ENCODE assay signal across 8 mouse cellular contexts in the genomic region with DNA sequence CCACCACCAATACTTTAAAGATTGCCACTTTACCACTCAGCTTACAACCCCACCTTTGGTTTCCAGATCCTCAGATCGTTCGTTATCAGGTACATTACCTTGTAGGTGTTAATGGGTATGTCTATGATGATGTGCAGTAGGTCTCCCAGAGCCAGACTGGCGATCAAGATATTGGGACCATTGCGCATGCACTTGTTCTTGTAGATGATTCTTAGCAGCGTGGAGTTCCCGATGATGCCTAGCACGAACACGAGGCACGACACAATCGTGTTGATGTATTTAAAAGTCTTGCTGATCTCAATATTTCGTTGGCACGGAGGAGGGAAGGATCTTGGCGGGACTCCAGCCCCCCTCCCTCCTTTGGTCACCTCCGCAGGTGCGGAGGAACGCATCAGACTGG. TPM values are rescaled to one million over a fixed set of nuclear protein-coding genes. Genes with fewer than 3 reads are reported as not detected.
A peak's percentile ranks its signal among the peaks of the same experiment; 100 is the strongest.
DNase-seq lines count a peak whose midpoint lies in the region; ATAC-seq lines count a peak whose summit lies in the region.

No protein-coding gene starts in this region.

- peak overlapping the region; percentile 67 for H3K4me3 ChIP-seq in neural tube, embryonic 11.5 days (ENCODE audit: low read depth, low read length)
- H3K4me3 ChIP-seq in neural tube, embryonic 13.5 days: peak overlapping the region; percentile 60

- H3K36me3 ChIP-seq in neural tube, embryonic 11.5 days (ENCODE audit: control insufficient read depth, insufficient read depth, low read length): no peaks in the 10 kb centered on the region
- H3K36me3 ChIP-seq in neural tube, embryonic 13.5 days: no peaks in the 10 kb centered on the region

- peak; percentile 20 for DNase-seq in adrenal gland, postnatal 10 days
- DNase-seq in adrenal gland, adult 2 months: no peak
- no peak for DNase-seq in neural tube, embryonic 11.5 days (ENCODE audit: low spot score)
- DNase-seq in neural tube, embryonic 10.5 days (ENCODE audit: extremely low spot score, low spot score): no peak
- DNase-seq in kidney, postnatal 10 days: peak; percentile 50
- DNase-seq in cerebellum, adult 11-12 months: no peak

- WGBS in neural tube, embryonic 11.5 days: 11% methylated on average over 16 of the region's 16 CpGs
- WGBS in neural tube, embryonic 13.5 days: 7% methylated on average over 16 of the region's 16 CpGs

- peaks cover 5% of the 10 kb centered on the region; the same call in 1 of the 2 replicates for H3K4me1 ChIP-seq in neural tube, embryonic 11.5 days (ENCODE audit: control insufficient read depth, insufficient read depth, low read length)
- peaks cover 13% of the 10 kb centered on the region for H3K4me1 ChIP-seq in neural tube, embryonic 13.5 days (replicated peaks)

- H3K27ac ChIP-seq in neural tube, embryonic 11.5 days (ENCODE audit: low read depth, low read length): peak overlapping the region; percentile 92
- H3K27ac ChIP-seq in neural tube, embryonic 13.5 days (replicated peaks): peak overlapping the region; percentile 84

- H3K9ac ChIP-seq in neural tube, embryonic 11.5 days (ENCODE audit: low read length): peak overlapping the region; percentile 75
- H3K9ac ChIP-seq in neural tube, embryonic 13.5 days: peak overlapping the region; percentile 74

- no peaks in the 10 kb centered on the region for H3K27me3 ChIP-seq in neural tube, embryonic 11.5 days (ENCODE audit: control insufficient read depth, insufficient read depth, low read length)
- H3K27me3 ChIP-seq in neural tube, embryonic 13.5 days: no peaks in the 10 kb centered on the region

- ATAC-seq in neural tube, embryonic 11.5 days (ENCODE audit: insufficient read depth, low FRiP score, low TSS enrichment): no peak
- ATAC-seq in neural tube, embryonic 13.5 days (ENCODE audit: low read depth): no peak
- no peak for ATAC-seq in inflammation-experienced regulatory T-cells, adult 6 months

- peak overlapping the region; percentile 71 for H3K4me2 ChIP-seq in neural tube, embryonic 11.5 days (ENCODE audit: low read depth)
- peak overlapping the region; percentile 98 for H3K4me2 ChIP-seq in neural tube, embryonic 13.5 days

- H3K9me3 ChIP-seq in neural tube, embryonic 11.5 days (ENCODE audit: control insufficient read depth, low read length): no peaks in the 10 kb centered on the region
- H3K9me3 ChIP-seq in neural tube, embryonic 13.5 days: no peaks in the 10 kb centered on the region

RNA-seq across cellular contexts. Expression of a gene that starts 1.3 kb away (rescaled TPM):
- total RNA-seq in adrenal gland, postnatal 10 days (2021): 10 to 100 TPM; 48.5 to 52.9 TPM
- 10 to 100 TPM; 33.2 to 41.3 TPM for total RNA-seq in adrenal gland, adult 2 months (2021)
- polyA plus RNA-seq in adrenal gland, adult 2 months (2012; rRNA removed): 3.6 TPM in 2 replicates
- 160 and 179 TPM in 2 replicates for polyA plus RNA-seq in neural tube, embryonic 11.5 days (2014; fragmentation: Nextera tagmentation; extraction: Ambion mirVana)
- polyA plus RNA-seq in neural tube, embryonic 13.5 days (2015; fragmentation: Nextera tagmentation; extraction: Ambion mirVana): 152 and 160 TPM in 2 replicates
- not detected for polyA plus RNA-seq in inflammation-experienced regulatory T-cells, adult 6 months (2017; shearing (Covaris generic))

Comparison
In these comparisons a context has a peak if more than half of its experiments do, and no peak if none do; other contexts are left out.
1. DNase-seq: peak in adrenal gland, postnatal 10 days (single experiment) and kidney, postnatal 10 days (single experiment); none in adrenal gland, adult 2 months (single experiment), neural tube, embryonic 11.5 days (single experiment), neural tube, embryonic 10.5 days (single experiment) and cerebellum, adult 11-12 months (single experiment).
2. RNA of a gene that starts 1.3 kb away (polyA plus RNA-seq): 160 to 179 TPM in neural tube, embryonic 11.5 days and 152 to 160 TPM in neural tube, embryonic 13.5 days; 3.6 TPM in adrenal gland, adult 2 months and not detected in inflammation-experienced regulatory T-cells, adult 6 months; every median in the first group is over 10 times any median in the second.